Mouse (Mus musculus): ENCODE measurements around the gene BC030867. TPM values are rescaled to one million over a fixed set of nuclear protein-coding genes. Genes with fewer than 3 reads are reported as not detected.

BC030867 gene
- polyA plus RNA-seq, 1 experiment = 31.8 TPM

DNA sequence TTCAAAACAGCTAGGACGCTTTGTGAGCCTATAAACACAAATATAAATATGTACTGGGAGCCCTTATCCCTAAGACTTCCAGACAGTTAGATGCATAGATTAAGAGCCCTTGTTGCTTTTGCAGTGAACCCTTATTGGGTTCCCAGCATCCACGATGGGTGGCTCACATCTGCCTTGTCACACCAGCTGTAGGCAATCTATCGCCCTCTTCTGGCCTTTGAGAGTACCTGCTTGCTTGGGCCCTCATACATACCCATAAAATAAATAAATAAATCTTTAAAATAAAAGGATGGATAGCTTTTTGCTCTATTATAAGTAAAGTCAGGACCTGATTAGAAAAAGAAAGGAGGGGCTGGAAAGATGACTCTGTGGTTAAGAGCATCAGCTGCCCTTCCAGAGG is 9.8 kb downstream of the BC030867 start:
- no peaks in the 10 kb centered on the region for H3K4me1 ChIP-seq (ENCODE audit: control insufficient read depth, insufficient read depth, low read length)
- TF ChIP-seq CTCF (IDR thresholded peaks at IDR 0.05; ENCODE audit: control insufficient read depth, insufficient read depth, insufficient replicate concordance, low read depth, low read length) = no peak; the same call in 1 of the 2 replicates
- TF ChIP-seq POLR2A (IDR thresholded peaks at IDR 0.05; ENCODE audit: control insufficient read depth, low read depth, low read length) = no peak
- peaks cover 2% of the 10 kb centered on the region for H3K36me3 ChIP-seq (ENCODE audit: control insufficient read depth, insufficient read depth, low read length)
- H3K27ac ChIP-seq (ENCODE audit: control insufficient read depth, insufficient read depth, low read depth, low read length) = no peak overlapping the region
- no peak overlapping the region for H3K4me3 ChIP-seq (ENCODE audit: control insufficient read depth, low read depth, low read length)
- no peaks in the 10 kb centered on the region for H3K27me3 ChIP-seq (ENCODE audit: control insufficient read depth, insufficient read depth, low read length)

- peaks cover 2% of the 10 kb centered on the region for H3K36me3 ChIP-seq (ENCODE audit: control insufficient read depth, insufficient read depth, low read length)
Measured at GRCm38 (mm10) chr11:102263211-102263610, 14.5 kb downstream of the BC030867 start.

DNA sequence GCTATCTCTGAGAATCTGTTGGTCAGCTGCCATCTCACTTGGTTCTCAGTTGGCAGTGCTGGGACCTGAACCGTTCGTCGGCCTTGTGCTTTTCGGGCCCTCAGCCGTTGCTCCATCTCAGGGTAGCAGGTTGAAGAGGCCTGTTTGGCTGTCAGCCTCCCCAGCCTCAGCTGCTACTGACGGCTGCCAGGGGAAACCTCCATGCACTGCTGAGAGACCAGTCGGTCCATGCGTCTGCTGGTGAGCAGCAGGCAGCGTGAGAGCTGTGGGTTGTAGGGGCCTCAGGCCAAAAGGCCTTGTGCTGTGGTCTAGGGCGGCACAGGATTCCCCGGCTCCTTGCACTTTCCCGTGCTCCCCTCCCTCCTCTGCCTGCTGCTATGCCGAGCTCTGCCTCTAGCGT is 17.1 kb downstream of the BC030867 start:
- no peaks in the 10 kb centered on the region; the same call in 1 of the 2 replicates for H3K36me3 ChIP-seq (ENCODE audit: control insufficient read depth, insufficient read depth, low read length)
- H3K27ac ChIP-seq (ENCODE audit: control insufficient read depth, insufficient read depth, low read depth, low read length) = no peak overlapping the region
- H3K4me1 ChIP-seq (ENCODE audit: control insufficient read depth, insufficient read depth, low read length) = no peaks in the 10 kb centered on the region
- no peaks in the 10 kb centered on the region for H3K27me3 ChIP-seq (ENCODE audit: control insufficient read depth, insufficient read depth, low read length)
- no peak overlapping the region for H3K4me3 ChIP-seq (ENCODE audit: control insufficient read depth, low read depth, low read length)
- no peak for TF ChIP-seq POLR2A (IDR thresholded peaks at IDR 0.05; ENCODE audit: control insufficient read depth, low read depth, low read length)
- TF ChIP-seq CTCF (IDR thresholded peaks at IDR 0.05; ENCODE audit: control insufficient read depth, insufficient read depth, insufficient replicate concordance, low read depth, low read length) = no peak

More at GRCm38 (mm10) chr11:102263211-102263610, 14.5 kb downstream of the BC030867 start:
- H3K4me1 ChIP-seq (ENCODE audit: control insufficient read depth, insufficient read depth, low read length) = no peaks in the 10 kb centered on the region
- no peaks in the 10 kb centered on the region for H3K27me3 ChIP-seq (ENCODE audit: control insufficient read depth, insufficient read depth, low read length)
- no peak overlapping the region for H3K27ac ChIP-seq (ENCODE audit: control insufficient read depth, insufficient read depth, low read depth, low read length)
- no peak overlapping the region for H3K4me3 ChIP-seq (ENCODE audit: control insufficient read depth, low read depth, low read length)
- TF ChIP-seq CTCF (IDR thresholded peaks at IDR 0.05; ENCODE audit: control insufficient read depth, insufficient read depth, insufficient replicate concordance, low read depth, low read length) = no peak
- TF ChIP-seq POLR2A (IDR thresholded peaks at IDR 0.05; ENCODE audit: control insufficient read depth, low read depth, low read length) = no peak

- Histone ChIP-seq H3K4me3 (ENCODE audit: control insufficient read depth, low read depth, low read length) (no peak overlapping the region), H3K27me3 (ENCODE audit: control insufficient read depth, insufficient read depth, low read length) (no peaks in the 10 kb centered on the region), H3K4me1 (ENCODE audit: control insufficient read depth, insufficient read depth, low read length) (no peaks in the 10 kb centered on the region), H3K36me3 (ENCODE audit: control insufficient read depth, insufficient read depth, low read length) (no peaks in the 10 kb centered on the region; the same call in 1 of the 2 replicates), H3K27ac (ENCODE audit: control insufficient read depth, insufficient read depth, low read depth, low read length) (no peak overlapping the region)
- no peak for TF ChIP-seq POLR2A (IDR thresholded peaks at IDR 0.05; ENCODE audit: control insufficient read depth, low read depth, low read length)
- TF ChIP-seq CTCF (IDR thresholded peaks at IDR 0.05; ENCODE audit: control insufficient read depth, insufficient read depth, insufficient replicate concordance, low read depth, low read length) = no peak
Measured at GRCm38 (mm10) chr11:102266631-102267355, 18.1 kb downstream of the BC030867 start.

GRCm38 (mm10) chr11:102267480-102267879 is 18.8 kb downstream of the BC030867 start:
- Histone ChIP-seq H3K36me3 (ENCODE audit: control insufficient read depth, insufficient read depth, low read length) (no peaks in the 10 kb centered on the region; the same call in 1 of the 2 replicates), H3K4me1 (ENCODE audit: control insufficient read depth, insufficient read depth, low read length) (no peaks in the 10 kb centered on the region), H3K4me3 (ENCODE audit: control insufficient read depth, low read depth, low read length) (no peak overlapping the region), H3K27ac (ENCODE audit: control insufficient read depth, insufficient read depth, low read depth, low read length) (no peak overlapping the region), H3K27me3 (ENCODE audit: control insufficient read depth, insufficient read depth, low read length) (no peaks in the 10 kb centered on the region)
- TF ChIP-seq POLR2A (IDR thresholded peaks at IDR 0.05; ENCODE audit: control insufficient read depth, low read depth, low read length) (no peak), CTCF (IDR thresholded peaks at IDR 0.05; ENCODE audit: control insufficient read depth, insufficient read depth, insufficient replicate concordance, low read depth, low read length) (peak; percentile 43)

DNA sequence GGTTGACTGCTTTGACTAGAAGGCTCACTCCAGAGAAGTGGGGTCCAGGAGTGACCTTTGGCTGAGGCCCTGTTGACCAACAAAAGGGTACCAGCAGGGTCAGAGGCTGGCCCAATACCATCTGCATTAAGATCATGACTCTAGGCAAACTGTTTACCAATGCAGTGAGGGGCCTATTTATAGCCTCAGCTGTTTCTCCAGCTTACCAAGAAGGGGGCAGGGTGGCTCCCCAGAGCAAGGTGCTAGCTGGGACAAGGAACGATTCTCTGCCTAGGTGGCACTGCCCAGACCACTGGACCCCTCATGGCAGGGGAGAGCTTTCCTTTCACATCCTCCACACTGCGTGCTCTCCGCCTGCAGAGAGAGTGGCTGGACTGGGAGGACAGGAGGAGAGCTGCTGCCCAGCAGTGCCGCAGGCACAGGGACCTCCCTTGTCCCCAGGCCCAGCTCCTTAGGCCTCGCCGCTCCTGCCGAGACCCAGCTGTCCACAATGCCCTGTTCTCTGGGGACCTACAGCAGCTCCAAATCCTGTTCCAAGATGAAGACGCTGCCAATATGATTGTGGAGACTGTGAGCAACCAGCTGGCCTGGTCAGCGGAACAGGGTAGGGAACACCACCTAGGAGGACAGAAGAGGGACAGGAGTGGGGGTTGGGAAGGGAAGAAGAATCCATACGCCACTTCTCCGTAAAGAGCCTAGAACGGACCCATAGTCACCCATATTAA is 20.0 kb downstream of the BC030867 start, which contains the start of gene Asb16:
TSS of gene Asb16 (plus strand) at position 224 of the 725 bp plus-strand sequence.
- no peaks in the 10 kb centered on the region for H3K36me3 ChIP-seq (ENCODE audit: control insufficient read depth, insufficient read depth, low read length)
- H3K4me3 ChIP-seq (ENCODE audit: control insufficient read depth, low read depth, low read length) = no peak within 1 kb of the TSS
- H3K4me1 ChIP-seq (ENCODE audit: control insufficient read depth, insufficient read depth, low read length) = no peaks in the 10 kb centered on the region
- no peak within 1 kb of the TSS for H3K27ac ChIP-seq (ENCODE audit: control insufficient read depth, insufficient read depth, low read depth, low read length)
- TF ChIP-seq POLR2A (IDR thresholded peaks at IDR 0.05; ENCODE audit: control insufficient read depth, low read depth, low read length) = no peak
- TF ChIP-seq CTCF (IDR thresholded peaks at IDR 0.05; ENCODE audit: control insufficient read depth, insufficient read depth, insufficient replicate concordance, low read depth, low read length) = no peak
- no peaks in the 10 kb centered on the region for H3K27me3 ChIP-seq (ENCODE audit: control insufficient read depth, insufficient read depth, low read length)

DNA sequence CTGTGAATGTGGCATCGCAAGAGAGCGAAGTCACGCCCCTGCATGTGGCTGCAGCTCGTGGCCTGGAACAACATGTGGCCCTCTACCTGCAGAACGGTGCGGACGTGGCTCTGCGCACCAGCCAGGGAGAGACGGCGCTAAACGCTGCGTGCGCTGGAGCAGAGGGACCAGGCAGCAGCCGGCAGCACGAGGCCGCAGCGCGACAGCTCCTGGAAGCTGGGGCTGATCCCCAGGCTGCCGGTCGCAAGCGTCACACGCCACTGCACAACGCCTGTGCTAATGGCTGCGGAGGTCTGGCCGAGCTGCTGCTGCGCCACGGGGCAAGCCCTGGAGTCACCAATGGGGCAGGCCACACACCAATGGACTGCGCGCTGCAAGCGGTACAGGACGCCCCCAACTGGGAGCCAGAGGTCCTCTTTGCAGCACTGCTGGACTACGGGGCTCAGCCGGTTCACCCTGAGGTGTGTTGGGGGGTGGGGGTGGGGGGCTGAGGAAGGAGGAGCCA is 27.8 kb downstream of the BC030867 start:
- Histone ChIP-seq H3K4me3 (ENCODE audit: control insufficient read depth, low read depth, low read length) (peak overlapping the region; percentile 2; the same call in 1 of the 2 replicates), H3K27me3 (ENCODE audit: control insufficient read depth, insufficient read depth, low read length) (no peaks in the 10 kb centered on the region), H3K27ac (ENCODE audit: control insufficient read depth, insufficient read depth, low read depth, low read length) (no peak overlapping the region)

More for the DNA sequence above, 27.8 kb downstream of the BC030867 start:
- Histone ChIP-seq H3K36me3 (ENCODE audit: control insufficient read depth, insufficient read depth, low read length) (no peaks in the 10 kb centered on the region), H3K4me1 (ENCODE audit: control insufficient read depth, insufficient read depth, low read length) (peaks cover 6% of the 10 kb centered on the region)
- no peak for TF ChIP-seq POLR2A (IDR thresholded peaks at IDR 0.05; ENCODE audit: control insufficient read depth, low read depth, low read length)
- no peak for TF ChIP-seq CTCF (IDR thresholded peaks at IDR 0.05; ENCODE audit: control insufficient read depth, insufficient read depth, insufficient replicate concordance, low read depth, low read length)

Measured in testis, adult 2 months (tissue).